Mouse (Mus musculus) monocyte, adult 5-6 weeks (primary cell): ENCODE measurements around the gene Hps4. TPM values are rescaled to one million over a fixed set of nuclear protein-coding genes. Genes with fewer than 3 reads are reported as not detected.
A peak's percentile ranks its signal among the peaks of the same experiment; 100 is the strongest.
"Not testable (repeated sequence)": the region's sequence is repeated elsewhere in the genome, so short reads cannot be mapped to it uniquely, and the experiment has no call there.

ENCODE experiments used
- ATAC-seq: fragments of 153-309, 156-312 bp; replicated peaks from 2 replicates; pipeline ENCODE4 v1.8.0; 2017; ENCODE audit warnings: mild to moderate bottlenecking; ENCODE audit not compliant: low TSS enrichment, insufficient number of reproducible peaks, severe bottlenecking, poor library complexity, low FRiP score
- total RNA-seq: library from RNA; stranded (forward); fragments of 200-1000, 200-491, 200-594 nt; gene quantifications from 3 replicates; pipeline ENCODE4 v1.2.3, GENCODE M21; 2017

Hps4 gene
- total RNA-seq: 9.6 to 16.9 TPM (median 14.4 TPM) in 3 replicates

DNA sequence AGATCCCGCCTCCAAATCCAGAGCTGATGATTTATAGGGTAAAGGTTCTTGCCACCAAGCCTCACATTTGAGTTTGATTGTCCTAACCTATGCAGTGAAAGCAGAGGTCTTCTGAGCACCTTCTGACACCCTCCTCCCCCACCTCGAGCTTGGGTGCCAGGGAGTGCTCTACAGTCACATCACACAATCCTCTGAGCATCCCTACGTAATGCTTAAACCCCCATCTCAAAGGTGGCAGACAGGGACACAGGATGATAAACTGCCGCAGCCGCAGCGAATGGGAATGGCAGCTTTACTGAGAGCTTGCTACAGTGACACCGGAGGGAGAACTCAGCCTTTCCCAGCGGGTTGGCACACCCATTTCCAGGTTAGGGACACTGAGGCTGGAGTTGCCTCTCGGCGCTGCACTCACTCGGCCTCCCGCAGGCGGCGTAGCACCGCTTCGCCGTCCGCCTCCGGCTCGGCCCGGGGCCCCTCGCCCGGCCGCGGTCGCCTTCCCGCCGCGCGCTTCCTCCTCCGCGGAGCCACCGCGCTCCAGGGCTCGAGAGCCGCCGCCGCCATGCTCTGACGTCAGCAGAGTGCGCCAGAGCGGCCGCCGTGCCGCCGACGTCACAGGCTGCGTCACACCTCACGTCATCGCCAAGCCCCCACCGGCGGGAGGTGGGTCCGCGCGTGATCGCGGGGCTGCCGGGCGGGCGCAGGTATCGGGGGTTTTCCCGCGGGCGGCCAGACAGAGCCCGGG lies at the start of gene Hps4, which contains the start of gene Srrd:
Gene Hps4, plus strand, starts transcription at position 621 of the 742 bp plus-strand sequence.
Gene Srrd, minus strand, starts transcription at position 578 of the 742 bp plus-strand sequence.
- ATAC-seq: peak; percentile 25; the same call in 1 of the 2 replicates

DNA sequence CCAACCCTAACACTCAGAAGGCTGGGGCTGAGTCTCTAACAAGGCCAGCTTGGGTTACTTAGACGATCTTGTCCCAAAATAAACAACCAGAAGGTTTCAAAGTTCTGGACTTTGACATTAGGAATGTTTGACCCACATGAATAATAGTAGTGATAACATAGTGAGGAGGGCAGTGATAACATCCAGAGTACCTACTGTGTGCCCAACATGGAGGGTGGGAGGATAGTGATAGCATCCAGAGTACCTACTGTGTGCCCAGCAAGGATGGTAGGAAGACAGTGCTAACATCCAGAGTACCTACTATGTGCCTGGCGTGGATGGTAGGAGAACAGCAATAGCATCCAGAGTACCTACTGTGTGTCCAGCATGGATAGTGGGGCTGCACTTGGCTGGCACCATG lies 49.1 kb upstream of the Hps4 start:
- no peak for ATAC-seq

DNA sequence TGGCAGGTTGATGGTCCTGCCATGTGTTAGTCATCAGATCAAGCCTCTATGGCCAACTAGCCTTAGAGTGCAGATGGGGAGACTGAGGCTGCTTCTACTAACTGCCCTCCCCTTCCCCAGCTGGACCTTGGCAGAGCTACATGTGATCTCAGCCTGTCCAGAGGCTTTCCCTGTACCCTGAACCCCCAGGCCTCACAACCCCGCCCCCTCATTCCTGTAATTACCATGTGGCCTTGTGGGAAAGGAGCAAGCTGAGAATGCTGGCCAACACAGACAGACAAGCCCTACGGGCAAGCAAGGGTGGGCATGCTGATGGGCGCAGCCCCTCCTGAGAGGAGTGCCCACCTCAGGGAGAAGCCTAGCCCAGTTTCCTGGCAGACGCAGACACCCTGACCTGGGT lies 48.2 kb upstream of the Hps4 start:
- ATAC-seq: no peak

GRCm38 (mm10) chr5:112295162-112295561 lies 47.7 kb upstream of the Hps4 start:
- no peak for ATAC-seq

DNA sequence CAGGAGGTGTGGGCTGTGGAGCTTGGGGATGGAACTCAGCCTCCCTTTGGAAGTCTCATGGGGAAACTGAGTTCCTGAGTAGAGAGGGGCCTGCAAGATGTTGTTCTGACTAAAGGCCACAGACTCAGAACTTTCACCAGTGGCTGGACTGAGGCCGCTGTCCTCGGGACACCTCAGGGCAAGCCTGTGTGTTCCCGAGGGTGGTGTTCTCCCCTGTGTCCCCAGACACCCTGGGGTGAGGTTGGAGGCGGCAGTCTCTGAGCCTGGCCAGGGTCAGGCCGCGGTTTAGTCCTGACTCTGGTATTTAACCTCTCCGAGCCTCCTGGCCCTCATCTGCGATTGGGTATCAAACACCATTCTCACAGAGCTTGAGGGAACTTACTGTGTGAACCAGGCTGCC lies 47.3 kb upstream of the Hps4 start:
- ATAC-seq: no peak

DNA sequence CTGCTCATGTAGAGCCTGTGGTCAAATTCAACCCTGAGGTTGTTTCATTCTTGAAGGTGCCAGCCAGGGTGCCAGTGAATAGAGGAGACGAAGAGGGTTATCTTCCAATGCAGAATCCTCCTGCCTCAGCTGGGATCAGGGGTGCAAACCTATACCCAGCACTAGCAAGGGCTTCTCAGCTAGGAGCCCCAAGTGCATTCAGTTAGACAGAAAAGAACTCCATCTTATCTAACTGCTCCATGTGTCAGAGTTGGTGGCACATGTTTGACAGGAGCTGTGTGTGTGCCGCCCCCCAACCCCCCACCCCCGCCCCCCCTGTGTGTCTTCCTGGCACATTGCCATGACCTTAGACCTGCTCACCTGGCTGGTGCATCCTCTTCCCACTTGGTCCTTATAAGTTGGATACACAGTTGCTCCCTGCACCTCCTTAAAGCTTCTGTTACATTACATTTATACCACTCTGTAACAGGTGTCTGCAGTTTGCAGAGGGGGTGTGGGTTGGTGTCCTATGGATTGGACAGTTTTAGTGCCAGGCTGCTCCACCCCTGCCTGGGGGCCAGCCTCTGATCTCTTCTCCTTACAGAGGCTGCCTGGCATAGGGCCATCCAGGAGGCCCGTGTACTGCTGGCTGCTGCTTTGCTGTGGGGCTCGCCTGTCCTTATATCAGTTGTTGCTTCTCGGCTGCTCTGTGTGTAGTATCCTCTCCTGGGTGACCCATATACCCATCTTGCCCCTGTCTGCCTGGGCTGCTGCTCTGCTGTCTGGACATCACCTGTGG lies 46.3 kb upstream of the Hps4 start:
- no peak for ATAC-seq

GRCm38 (mm10) chr5:112297257-112297656 lies 45.6 kb upstream of the Hps4 start:
- ATAC-seq: peak; percentile 45

DNA sequence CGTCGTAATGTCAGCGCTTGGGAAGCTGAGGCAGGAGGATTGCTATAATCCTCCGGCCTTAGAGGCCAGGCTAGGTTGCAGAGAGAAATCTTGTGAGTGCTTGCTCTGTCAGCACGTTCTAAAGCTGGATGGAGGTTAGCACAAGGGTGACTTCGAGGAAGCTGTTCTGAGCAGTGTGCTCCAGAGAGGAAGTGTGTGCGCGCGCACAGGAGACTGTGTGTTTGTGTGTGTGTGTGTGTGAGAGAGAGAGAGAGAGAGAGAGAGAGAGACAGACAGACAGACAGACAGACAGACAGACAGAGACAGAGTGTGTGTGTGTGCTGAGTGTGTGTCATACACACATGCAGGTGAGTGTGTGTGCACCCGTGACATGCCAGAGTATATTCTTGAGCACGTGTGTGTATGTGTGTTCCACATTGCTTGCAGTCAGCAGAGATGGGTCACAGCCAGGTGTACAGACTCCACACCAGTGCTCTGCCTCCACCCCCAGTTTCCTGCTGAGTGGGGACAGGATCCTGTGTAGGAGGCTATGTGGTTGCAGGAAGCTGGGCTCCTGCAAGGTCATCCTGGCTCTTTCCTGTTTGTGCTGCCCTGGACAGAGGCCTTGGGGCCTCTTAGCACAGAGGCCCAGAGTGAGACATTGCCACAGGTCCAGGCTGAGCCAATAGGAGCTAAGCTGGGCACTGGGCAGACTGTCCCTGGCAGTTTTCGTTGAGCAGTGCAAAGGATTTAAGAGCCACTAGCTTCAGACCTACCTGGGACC lies 44.5 kb upstream of the Hps4 start:
- ATAC-seq: 0 out of 2 replicates have a peak, but pooled peaks have one; percentile 3

- peak; percentile 34 for ATAC-seq
These were observed 43.5 kb upstream of the Hps4 start for GRCm38 (mm10) chr5:112299399-112299798.

GRCm38 (mm10) chr5:112300112-112300511 lies 42.8 kb upstream of the Hps4 start:
- ATAC-seq: no peak

- ATAC-seq: no peak
These were observed 42.1 kb upstream of the Hps4 start for GRCm38 (mm10) chr5:112300721-112301308.

DNA sequence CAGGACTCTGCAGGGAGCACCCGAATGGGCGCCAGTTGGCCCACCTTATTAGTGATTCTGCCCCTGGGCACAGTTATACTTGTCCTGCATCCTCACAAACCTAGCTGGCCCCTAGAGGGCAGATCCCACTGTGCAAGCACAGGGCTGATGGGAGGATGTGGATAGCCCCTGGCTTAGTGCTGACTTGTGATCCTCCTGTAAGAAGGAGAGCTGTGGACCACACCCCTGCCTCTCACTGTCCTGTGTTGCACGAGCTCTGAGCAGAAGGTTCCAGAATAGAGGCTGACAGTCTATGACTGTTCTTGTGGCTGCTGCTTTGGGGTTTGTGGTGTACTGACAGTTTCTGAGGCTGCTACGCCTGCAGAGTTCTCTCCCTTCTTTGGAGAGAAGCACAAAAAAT lies 41.2 kb upstream of the Hps4 start:
- ATAC-seq: no peak

DNA sequence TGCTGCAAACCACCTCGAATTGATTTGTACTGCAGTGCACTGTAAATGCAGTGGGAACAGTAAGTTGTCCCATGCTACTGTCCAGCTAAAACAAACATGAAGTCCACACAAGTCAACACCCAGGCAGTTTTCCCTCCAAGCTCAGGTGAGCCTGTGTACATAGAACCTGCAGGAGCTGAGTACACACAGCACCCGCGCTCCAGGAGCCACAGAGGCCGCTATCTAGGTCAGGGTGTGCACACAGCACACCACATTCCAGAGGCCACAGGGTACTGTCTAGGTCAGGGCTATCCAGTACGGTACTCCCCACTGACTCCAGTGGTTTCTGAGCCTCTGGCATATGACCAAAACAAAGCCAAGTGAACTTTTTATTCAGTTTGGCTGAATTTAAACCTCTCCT lies 40.6 kb upstream of the Hps4 start:
- ATAC-seq: no peak

DNA sequence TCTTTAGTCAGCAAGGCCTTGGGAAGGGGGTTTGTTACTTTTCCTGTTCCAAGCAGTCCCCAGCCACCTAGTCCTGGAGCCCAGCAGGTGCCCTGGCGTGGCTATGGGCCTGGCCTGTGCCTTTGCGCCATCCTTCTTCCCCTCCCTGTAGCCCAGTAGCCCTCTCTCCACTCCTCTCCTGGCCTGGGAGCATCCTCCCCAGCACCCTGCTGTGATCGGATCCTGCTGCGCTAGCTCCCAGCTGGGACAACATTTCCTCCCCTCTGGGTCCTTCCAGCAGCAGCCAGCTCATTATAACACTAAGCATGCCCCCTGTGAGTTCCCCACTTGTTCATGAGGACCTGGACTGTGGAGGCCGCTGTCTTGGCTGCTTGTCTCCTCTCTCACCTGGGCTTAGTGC lies 37.0 kb upstream of the Hps4 start:
- no peak for ATAC-seq

GRCm38 (mm10) chr5:112313222-112313885 lies 29.5 kb upstream of the Hps4 start:
- no peak for ATAC-seq

DNA sequence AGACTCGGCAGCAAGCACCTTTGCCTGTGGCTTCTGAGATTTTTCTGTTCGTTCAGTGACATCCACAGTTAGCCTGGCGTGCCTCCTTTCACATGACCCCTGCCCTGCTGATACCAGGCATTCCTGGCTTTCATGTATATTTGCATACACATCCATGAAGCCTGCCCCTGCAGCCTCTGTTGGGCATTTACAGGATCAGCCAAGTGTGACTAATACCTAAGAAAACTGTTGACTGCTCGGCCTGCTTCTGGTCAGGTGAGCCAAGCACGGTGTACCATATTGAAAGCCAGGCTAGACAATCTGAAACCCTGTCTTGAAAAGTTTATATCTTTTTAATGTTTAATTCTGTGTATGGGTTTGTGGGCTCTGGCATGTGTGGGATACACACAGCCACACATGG lies 26.4 kb upstream of the Hps4 start:
- no peak for ATAC-seq

DNA sequence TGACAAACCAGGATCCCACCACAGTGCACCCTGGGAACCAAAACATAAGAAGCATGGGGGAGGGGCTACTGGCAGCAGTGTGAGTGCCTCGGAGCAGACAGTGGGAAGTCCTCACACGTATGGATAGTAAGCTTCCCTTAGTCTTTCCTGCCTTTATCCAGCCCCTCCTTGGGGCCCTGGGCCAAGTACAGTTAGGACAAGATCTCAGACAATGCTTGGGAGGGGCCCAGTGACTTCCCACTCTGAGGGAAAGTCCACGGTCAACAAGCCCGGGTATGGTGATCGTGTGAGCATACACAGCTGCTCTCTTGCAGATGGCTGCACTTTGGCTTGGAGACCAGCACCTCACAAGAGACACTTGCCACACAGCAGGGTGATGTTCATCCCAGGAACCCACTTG lies 25.6 kb upstream of the Hps4 start:
- no peak for ATAC-seq

DNA sequence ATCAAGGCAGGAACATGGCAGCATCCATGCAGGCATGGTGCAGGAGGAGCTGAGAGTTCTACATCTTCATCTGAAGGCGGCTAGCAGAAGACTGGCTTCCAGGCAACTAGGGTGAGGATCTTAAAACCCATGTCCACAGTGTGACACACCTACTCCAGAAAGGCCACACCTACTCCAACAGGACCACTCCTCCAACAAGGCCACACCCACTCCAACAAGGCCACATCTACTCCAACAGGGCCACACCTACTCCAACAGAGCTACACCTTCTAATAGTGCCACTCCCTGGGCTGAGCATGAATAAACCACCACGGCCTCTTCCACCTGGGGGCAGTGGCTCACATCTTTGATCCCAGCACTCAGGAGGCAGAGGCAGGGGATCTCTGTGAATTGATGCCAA lies 23.5 kb upstream of the Hps4 start:
- ATAC-seq: not testable (repeated sequence)
